Mouse (Mus musculus): ENCODE data around the gene Hus1.

DNA sequence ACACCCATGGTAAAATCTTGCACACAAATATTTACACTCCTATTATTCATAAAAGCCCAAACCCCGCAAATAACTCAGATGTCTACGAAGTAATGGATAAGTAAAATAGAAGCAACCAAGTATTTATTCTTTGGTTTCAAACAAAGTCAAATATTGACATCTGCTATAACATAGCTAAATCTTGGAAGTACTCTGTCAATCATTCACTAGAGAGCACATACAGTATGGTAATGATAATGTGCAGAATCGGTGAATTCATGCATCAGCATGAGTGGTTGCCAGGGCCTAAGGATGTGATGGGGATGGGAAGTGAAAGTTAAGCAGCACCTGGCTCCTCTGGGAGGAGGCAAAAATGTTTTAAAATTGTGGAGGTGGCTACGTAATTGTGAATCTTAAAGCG is 9.2 kb upstream of the Hus1 start:
- no peak for TF ChIP-seq CTCF (IDR thresholded peaks at IDR 0.05; ENCODE audit: extremely low read depth, insufficient read length, insufficient replicate concordance, low read depth, low read length)
- no peak for TF ChIP-seq POLR2A (IDR thresholded peaks at IDR 0.05; ENCODE audit: low read depth, low read length)
